Mouse (Mus musculus) right cerebral cortex, postnatal 10 days (tissue): ENCODE data around the gene Gm29609.
A peak's percentile ranks its signal among the peaks of the same experiment; 100 is the strongest.

ENCODE experiments used
- DNase-seq, 2 experiments: peaks; one replicate each; pipeline ENCODE4 v3.0.0; 2021; ENCODE audit warnings: low spot score in 2 of 2

The Gm29609 gene

DNA sequence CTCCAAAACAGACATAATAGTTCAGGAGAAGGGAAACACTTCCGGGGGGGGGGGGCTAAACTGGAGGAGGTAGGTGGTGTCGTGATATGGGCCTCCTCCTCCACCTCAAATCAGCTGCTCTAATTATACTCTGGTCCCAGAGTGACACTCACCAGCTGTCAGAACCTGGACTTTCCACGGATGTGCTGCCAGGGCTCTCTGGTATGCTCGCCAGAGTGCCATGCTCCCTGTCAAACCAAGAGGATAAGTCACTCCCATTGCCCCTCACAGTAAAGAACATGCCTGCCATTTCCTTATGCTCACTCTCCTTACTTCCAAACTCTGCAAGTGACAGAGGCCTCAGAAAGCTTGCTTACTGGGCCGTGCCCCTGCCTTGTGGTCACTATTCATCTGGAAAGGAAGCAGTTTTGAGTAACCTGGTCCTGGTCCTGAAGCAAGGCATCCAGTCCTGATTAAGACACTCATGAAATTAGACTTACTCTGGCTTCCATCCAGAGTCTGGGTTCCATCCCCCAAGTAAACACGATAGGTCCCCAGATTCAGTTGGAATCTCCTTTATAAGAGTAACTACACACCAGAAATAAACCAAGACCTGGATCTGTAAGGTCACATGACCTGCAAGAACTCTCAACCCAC lies 26.1 kb downstream of the Gm29609 start:
- peak in 1 of 2 experiments; percentile 30 for DNase-seq

DNA sequence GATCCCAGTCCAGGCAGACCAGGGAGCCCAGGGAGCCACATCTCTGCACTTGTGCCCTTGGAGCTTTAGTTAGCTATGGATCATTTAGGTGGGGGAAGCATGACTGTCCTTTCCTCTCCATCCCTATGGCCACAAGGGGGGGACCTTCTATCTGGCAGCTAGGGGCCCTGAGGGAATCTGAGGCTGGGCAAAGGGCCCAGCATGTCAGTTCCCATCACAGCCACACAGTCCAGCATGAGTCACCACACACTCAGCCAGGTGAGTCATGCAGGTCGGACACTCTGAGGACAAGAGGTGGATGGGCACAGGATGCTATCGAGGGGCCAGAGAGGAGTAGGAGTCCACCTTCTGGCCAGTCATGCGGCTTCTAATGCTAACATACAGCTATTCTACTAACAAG lies 28.0 kb downstream of the Gm29609 start:
- no peak for DNase-seq

DNA sequence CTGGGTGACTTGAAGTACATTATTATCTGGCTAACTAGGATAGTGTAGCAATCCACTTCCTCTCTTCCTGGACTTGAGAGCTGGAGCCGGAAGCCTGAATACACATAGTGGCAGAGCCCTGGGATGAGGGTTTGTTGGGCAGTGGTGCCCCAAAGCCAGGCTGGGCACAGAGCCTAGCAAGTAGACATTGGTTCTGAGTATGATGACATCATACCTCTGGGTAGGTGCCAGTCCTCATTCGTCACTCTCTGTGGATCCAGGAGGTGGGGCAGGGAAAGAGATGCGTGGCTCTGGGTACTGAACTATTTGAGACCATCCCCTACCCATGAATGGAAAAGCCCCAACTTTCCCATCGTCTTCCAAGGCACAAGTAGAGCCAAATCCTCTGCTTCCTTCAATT lies 29.9 kb downstream of the Gm29609 start:
- no peak for DNase-seq

DNA sequence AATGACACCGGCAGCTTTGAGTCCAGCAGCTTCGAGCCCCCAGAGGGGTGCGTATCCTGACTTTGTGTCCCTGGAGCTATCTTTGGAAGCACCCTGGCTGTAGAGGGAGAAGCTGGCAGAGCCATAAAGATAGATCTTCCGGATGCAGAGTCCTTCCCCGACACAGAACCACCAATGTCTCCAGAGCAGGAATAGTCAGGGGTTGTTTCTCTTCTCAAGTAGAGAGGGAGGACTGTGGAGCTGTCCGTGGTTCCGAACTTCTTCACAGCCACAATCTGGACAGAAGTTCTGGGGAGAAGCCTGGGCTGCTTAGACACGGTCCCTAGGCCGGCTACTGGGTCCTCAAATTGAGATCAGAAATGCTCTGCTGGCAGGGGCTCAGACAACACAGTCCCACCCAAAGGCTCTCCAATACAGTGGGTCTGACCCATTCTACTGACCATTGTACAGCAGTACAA lies 40.7 kb downstream of the Gm29609 start:
- no peak for DNase-seq

DNA sequence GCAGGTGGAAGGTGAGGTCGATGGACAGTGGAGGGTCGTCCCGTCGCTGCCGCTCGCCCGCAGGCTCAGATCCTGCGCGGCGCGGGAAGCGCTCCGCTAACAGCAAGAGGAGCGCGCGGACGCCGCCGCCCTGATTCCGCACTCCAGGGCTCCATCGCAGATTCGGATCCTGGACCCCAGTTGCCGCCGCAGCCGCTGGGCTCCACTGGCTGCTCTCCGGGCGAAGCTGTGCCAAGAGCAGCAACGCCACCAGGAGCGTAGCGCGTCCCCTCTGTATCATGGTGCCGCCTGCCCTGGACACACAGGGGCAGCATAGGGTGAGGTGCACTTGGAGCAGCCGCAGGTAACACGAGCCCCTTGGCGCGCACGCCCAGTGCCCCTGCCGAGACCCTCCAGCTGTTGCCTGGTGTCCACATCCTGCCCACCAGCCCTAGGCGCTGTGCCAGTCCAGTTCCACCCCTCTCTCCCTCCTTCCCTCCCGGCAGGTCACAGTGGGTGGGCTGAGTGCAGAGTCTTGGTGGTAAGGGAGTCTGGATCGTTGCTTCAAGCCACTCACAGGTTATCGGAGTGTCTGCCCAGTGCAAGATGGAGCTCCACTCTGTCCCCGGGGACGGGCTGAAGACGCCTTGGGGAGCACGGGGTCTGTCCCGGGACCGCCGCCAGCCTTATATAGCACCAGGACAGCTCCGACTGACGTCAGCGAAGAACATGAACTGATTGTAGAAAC lies 41.3 kb downstream of the Gm29609 start, which contains the start of gene Ucn:
Ucn (minus strand) TSS at position 589 of the 727 bp plus-strand sequence.
- peak in 1 of 2 experiments; percentile 37 for DNase-seq

DNA sequence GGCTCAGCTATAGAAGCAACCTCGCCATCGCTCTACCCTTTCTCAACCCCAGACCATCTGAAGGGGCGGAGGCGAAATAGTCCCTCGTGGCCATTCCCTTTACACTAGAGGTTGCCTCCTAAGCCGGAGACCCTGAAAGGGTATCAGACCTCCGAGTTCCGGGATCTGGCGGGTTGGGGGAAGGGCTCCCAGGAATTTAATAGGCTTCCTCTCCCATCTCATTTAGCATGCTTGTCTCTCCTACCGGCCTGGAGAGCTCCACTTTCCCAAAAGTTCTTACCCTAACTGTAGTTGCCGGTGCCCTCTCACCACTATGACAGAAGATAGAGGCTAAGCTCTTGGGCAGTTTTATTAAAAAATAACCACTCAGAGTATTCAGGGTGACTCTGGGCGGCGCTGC lies 42.1 kb downstream of the Gm29609 start:
- no peak for DNase-seq

DNA sequence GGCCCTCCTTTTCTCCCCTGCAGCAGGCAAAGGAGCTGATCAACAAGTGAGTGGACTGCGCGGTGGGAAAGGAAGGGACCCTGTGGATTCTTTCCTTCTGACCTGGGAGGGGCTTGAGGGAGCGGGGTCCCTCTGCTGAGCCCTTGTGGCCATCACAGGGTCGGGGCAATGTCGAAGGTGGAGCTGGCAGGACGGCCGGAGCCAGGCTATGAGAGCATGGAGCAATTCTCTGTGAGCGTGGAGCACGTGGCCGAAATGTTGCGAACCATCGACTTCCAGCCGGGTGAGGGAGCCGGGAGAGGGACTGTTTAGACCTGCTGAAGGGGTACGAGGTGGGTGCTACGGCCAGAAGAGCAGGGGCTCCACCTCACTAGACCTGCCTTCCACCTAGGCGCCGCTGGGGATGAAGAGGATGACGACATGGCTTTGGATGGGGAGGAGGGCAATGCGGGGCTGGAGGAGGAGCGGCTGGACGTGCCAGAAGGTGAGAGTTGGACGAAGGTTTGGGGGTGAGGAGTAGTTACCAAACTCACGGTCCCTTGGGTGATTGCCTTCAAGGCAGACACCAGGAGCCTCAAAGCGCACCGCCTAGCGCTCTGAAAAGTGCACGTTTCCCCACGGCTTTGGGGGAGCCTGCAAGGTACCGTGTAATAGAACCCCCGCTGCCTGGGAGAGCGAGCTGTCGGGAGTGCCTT lies 42.8 kb downstream of the Gm29609 start:
- DNase-seq, result peak in 1 of 2 experiments; percentile 32

DNA sequence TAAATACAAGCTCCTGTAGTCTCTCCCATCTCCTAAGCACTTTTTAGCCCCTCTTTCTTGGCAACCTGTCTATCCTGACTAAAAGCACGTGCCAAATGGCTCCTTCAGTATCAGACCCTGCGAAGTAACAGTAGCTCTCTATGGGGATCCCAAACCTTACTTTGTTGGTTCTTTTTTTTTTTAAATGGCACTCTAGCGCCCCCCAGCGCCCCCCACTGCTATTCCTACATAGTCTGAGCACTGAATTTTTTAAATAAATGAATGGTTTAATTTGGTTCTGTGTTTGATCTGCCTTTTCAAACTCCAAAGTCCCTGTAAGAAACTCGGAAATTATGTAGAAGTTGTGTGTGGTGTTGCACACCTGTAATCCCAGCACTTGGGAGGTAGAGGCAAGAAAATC lies 53.7 kb downstream of the Gm29609 start:
- DNase-seq, result no peak

DNA sequence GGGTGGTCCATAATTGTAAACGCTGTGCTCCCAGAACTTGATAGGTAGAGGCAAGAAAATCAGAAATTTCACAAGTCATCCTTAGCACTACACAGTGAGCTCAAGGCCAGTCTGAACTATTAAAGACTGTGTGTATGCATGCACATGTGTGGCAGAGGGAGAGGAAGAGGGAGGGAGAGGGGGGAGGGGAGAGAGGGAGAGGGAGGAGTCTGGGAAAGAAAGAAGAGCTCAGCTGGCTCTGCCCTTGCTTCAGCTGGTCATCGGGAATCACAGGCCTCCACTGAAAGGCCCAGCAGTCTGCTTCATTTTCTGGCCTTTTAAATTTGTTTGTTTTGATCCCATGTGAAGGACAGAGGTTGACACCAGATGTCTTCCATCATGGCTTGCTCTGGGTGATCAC lies 56.2 kb downstream of the Gm29609 start:
- no peak for DNase-seq

DNA sequence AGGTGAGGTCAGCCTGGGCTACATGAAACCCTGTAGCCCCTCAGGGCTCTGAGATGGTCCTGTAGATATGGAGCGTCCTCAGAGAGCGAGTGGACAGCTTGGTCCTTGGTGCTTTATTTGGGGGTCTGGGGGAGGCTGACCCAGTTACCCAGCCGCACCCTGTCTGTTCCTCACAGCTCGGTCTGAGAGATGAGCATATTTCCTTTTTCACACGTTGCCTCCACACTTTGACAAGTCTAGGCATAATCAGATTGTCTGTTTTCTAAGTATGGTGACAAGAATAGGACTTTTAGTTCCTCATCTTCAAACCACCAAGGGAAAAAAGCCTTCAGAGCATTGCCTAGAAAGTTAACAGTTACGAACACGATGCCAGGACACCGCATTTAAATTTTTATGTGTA lies 58.6 kb downstream of the Gm29609 start:
- DNase-seq, result peak; percentile 43 to 74

DNA sequence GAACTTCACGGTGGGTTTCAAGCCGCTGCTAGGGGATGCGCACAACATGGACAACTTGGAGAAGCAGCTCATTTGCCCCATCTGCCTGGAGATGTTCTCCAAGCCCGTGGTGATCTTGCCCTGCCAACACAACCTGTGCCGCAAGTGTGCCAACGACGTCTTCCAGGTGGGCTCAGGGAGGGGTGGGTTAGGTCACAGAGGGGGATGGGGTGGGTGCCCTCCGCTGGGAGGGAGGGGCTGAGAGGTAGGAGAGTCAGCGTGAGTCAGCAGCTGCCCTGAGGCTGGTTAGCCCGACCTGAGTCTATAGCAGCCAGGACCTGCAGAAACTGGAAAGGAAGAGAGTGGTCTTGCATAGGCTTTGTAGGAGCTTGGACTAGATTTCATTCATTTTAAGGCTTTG lies 62.8 kb downstream of the Gm29609 start:
- DNase-seq, result no peak

DNA sequence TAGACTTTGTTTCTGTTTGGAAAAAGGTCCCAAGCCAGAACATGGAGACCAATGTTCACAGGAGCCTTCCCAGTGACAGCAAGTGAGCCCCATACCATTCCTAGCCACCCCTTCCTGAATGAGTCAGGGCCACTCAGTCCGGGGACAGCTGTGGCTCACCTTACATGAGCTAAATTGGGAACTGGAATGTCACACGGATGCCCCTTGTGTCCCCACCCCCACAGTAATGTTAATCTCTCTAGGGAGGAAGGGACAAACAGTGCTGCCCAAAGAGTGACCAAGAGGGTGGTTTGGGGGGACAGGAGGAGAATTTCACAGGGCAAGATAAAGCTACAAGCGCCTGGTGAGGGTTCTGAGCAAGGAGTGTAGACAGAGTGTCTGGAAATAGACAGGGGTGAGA lies 63.4 kb downstream of the Gm29609 start, which contains the start of gene Trim54:
Trim54 (plus strand) TSS at position 359 of the 400 bp plus-strand sequence.
- no peak for DNase-seq

DNA sequence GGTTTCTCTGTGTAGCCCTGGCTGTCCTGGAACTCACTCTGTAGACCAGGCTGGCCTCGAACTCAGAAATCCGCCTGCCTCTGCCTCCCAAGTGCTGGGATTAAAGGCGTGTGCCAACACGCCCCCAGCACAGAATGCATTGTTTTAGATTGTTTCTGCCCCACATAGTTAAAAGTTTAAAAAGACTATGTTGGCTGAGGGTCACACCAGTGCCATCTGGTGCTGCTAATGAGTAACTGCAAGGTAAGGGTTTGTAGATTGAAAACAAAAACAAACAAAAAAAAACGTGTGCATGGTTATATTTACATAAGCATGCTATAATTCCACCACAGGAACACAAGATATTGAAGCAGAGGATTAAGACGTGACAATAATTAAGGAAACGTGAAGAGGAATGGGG lies 68.9 kb downstream of the Gm29609 start:
- no peak for DNase-seq

DNA sequence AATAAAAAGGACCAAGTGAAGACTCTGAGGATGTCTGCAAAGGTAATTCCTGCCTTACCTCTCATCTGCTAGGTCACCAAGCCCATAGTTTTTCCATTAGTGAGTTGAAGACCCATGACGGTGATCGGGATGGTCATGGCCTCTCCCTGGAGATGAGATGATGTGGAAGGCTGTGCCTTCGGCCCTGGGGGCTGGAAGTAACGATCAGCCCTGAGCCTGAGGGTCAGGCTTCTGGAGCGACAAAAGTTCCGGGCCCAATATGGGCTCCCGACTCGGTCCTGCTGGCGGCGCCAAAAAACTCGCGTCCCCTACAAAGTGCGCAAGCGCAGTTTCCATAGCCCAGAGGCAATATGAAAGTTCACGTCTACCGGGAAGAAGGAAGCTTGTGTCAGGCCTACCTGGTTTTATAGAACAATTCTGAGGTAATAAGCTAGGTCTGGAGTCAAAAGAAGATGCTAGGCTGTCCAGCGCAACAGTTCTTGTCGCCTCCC lies 71.7 kb downstream of the Gm29609 start, which contains the start of gene Slc30a3:
Slc30a3 (minus strand) TSS at position 238 of the 491 bp plus-strand sequence.
- DNase-seq, result no peak

DNA sequence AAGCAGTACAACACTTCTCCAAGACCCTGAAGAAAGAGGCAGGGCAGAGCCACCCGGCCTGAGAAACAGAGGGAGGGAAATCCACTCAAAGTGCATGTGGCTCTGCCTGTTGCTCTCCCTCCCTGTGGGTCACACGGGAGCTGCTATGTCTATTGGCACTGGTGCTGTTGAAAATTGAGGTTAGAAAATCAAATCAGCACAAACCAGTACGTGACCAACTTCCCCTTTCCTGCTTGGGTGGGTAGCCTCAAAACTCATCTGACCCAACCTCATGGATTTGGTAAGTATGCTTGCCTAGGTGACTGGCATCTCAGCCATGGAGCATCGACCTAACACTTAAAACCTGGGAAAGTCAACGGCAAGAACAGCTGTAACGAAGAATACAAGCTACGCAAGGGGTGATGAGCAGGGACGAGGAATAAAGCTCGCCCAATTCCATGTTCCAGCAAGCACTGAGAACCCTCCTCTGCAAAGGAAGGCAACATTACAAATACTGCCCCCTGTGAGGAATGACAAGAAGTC lies 73.8 kb downstream of the Gm29609 start, which contains the start of gene Dnajc5g:
Dnajc5g (plus strand) TSS at position 472 of the 522 bp plus-strand sequence.
- no peak for DNase-seq

DNA sequence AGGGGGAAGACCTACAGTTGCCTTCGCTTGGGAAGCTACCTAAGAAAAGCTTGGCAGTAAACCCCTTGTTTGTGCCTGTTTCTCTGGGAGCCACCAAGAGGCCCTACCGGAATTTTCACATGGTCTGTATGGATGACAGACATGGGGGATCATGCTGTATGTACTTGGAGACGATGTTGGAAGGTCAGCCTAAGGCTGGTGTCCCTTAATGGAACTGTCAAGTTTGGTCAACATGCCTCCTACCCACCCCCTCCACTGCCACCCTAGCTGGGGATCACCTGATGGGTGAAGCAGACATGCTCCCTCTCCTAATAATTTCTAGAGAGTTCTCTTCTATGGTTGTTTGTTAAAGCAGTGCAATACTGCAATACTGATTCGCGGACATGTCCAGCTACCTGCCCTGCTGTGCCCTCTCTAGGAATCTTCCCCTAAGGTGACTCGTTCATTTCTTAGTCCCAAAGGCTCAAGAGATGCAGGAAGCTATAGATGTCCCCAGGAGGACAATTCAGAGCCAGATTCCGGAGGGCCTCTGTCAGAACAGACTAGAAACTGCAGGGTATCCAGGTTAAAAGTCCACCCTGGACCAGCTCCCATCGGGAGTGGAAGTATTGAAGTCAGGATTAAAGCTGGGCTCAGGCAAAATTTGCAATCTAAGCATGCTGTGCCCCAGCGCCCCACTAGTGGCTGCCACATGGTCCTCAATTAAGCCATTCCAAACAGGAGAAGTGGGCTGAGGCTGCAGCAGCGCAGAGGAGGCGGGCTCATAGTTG lies 83.8 kb downstream of the Gm29609 start:
- DNase-seq, result no peak

DNA sequence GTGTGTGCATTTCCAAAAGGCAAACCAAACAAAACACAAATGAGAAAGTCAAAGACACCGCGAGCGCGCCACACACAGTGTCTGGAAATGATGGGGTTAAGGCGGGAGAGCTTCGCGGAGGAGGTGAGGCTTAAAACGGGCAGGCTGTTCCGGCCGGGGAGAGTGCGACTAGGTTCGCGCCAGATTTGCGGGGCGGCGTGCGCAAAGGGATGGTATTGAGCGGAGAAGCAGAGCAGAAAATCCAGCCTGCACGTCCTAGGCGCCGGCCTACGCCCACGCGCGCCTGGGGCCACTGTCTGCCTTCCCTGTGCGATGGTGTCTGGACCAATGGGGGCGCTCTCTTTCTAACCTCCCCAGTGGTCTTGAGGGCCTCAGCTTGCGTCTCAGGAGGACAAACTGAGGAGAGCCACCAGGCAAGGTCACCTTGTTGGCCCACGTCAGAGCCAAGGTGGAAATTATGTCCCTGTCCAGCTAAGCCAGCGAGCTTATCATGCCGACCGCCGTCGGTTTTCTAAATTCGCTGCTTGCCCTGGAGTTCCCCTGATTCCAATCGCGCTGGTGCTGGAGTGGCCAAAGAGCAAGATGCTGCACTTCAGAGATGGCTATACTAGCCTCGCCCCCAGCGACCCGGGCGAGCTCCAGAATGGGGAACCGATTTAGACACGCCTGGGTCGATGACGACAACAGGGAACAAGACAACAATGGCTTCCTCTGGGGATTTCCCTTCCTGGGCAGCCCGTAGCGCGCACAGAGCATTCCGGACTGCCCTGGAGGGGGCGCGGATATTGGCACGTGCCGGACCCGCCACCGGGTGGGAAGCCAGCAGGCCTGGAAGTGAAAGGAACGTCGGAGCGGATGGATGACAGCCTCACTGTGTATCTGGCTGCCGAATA lies 84.7 kb downstream of the Gm29609 start:
- peak; percentile 56 to 60 for DNase-seq
